Mouse (Mus musculus) bone marrow macrophage, adult 2 months (primary cell): ENCODE measurements around the gene Camkv.

Experiments used
- CTCF ChIP-seq: IDR thresholded peaks from 2 replicates; pipeline ENCODE4 v1.5.1; 2012; ENCODE audit warnings: low read depth, mild to moderate bottlenecking, low read length, moderate library complexity
- POLR2A ChIP-seq: IDR thresholded peaks from 2 replicates; pipeline ENCODE4 v1.6.1; 2012; ENCODE audit warnings: mild to moderate bottlenecking, low read depth, low read length, borderline replicate concordance

DNA sequence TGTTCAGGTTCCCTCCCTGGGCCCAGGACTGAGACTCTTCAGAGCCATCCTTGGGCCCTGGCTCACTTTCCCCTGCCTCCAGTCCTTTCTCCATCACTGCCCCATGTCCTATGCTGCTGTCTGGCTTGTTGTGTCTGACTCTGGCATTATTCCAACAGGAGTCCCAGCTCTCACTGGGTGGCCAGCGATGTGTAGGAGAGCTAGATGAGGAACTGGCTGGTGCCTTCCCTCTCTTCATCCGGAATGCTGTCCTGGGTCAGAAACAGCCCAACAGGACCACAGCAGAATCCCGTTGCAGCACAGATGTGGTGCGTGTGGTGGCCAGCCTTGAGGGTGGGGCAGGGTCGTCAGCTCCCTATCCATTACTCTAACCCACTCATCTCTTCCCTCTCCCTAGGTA, 34.8 kb downstream of the Camkv start:
- no peak for TF ChIP-seq POLR2A
- TF ChIP-seq CTCF = no peak
